Mouse (Mus musculus) brain, embryonic 14.5 days (tissue): ENCODE measurements around the gene B3gnt2.

Experiments
- CTCF ChIP-seq: fragments of 200-500 bp; IDR thresholded peaks from 2 replicates; pipeline ENCODE4 v1.5.1; 2012; ENCODE audit warnings: inconsistent platforms, mild to moderate bottlenecking, moderate library complexity, borderline replicate concordance; ENCODE audit not compliant: insufficient read depth, insufficient read length; ENCODE audit errors: extremely low read depth
- POLR2A ChIP-seq: fragments of 200-500 bp; IDR thresholded peaks from 2 replicates; pipeline ENCODE4 v1.6.1; 2012; ENCODE audit warnings: mild to moderate bottlenecking, inconsistent platforms, borderline replicate concordance; ENCODE audit not compliant: poor library complexity, insufficient read depth, insufficient read length, severe bottlenecking; ENCODE audit errors: extremely low read depth

GRCm38 (mm10) chr11:22856371-22856965, 4.3 kb downstream of the B3gnt2 start:
- TF ChIP-seq CTCF (no peak), POLR2A (no peak)
